Mouse (Mus musculus): Measurements from ENCODE around the gene Atg4a-ps. TPM values are rescaled to one million over a fixed set of nuclear protein-coding genes. Genes with fewer than 3 reads are reported as not detected.
"Not testable (repeated sequence)": the region's sequence is repeated elsewhere in the genome, so short reads cannot be mapped to it uniquely, and the experiment has no call there.

Atg4a-ps gene
- 0.20 TPM in 2 replicates for polyA plus RNA-seq (2016; fragmentation: Nextera tagmentation; extraction: Ambion mirVana)

GRCm38 (mm10) chr3:103645968-103646367 is at the start of gene Atg4a-ps:
TSS of gene Atg4a-ps (minus strand) at chr3:103646068.
- not testable (repeated sequence) for H3K9me3 ChIP-seq; H3K27ac ChIP-seq (replicated peaks); H3K27me3 ChIP-seq (replicated peaks; ENCODE audit: low read depth, poor library complexity, severe bottlenecking); H3K4me3 ChIP-seq; H3K4me1 ChIP-seq; H3K36me3 ChIP-seq (replicated peaks); DNase-seq (ENCODE audit: low spot score)
- WGBS: 93% methylated on average over 2 of the region's 2 CpGs

DNA sequence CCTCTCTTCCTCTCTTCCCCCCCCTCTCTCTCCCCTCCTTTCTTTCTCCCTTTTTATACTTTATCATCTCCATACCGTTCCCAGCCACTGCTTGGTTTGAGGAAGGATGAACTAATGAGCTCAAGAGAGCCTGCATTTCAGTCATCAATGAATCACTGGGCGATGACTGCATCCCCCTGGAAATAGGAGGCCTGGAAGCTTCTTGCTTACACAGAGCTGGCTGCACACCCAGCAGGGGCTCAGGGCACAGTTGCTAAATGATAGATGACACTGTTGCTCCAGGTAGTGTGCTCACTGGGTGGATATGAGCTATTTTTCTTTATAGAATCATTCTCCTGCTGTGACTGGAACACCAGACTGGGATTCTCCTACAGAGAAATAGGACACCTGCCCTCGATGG is 49.7 kb upstream of the Atg4a-ps start:
- H3K4me1 ChIP-seq: no peaks in the 10 kb centered on the region
- H3K27ac ChIP-seq (replicated peaks): no peak overlapping the region
- DNase-seq (ENCODE audit: low spot score): no peak
- H3K36me3 ChIP-seq (replicated peaks): no peaks in the 10 kb centered on the region
- no peaks in the 10 kb centered on the region for H3K27me3 ChIP-seq (replicated peaks; ENCODE audit: low read depth, poor library complexity, severe bottlenecking)
- H3K4me3 ChIP-seq: no peak overlapping the region
- H3K9me3 ChIP-seq: no peaks in the 10 kb centered on the region
- WGBS: 70% methylated on average over 3 of the region's 3 CpGs

GRCm38 (mm10) chr3:103690506-103690905 is 44.6 kb upstream of the Atg4a-ps start:
- Histone ChIP-seq H3K9me3 (no peaks in the 10 kb centered on the region), H3K36me3 (replicated peaks) (no peaks in the 10 kb centered on the region), H3K4me1 (no peaks in the 10 kb centered on the region), H3K27ac (replicated peaks) (no peak overlapping the region), H3K4me3 (no peak overlapping the region), H3K27me3 (replicated peaks; ENCODE audit: low read depth, poor library complexity, severe bottlenecking) (no peaks in the 10 kb centered on the region)
- DNase-seq (ENCODE audit: low spot score): no peak
- WGBS: 80% methylated on average over 3 of the region's 3 CpGs

DNA sequence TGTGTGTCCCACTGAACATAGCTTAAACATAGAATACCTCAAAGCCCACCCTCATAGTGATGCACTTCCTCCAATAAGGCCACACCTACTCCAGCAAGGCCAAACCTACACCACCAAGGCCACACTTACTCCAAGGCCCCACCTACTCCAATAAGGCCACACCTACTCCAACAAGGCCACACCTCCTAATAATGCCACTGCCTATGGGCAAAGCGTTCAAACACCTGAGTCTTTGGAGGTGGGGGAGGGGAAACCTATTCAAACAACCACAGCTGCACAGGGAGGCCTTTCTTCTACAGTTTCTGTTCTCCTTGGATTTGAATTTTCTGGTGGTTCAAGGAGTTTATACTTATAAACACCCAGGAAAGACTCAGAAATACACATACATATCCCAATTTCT is 43.2 kb upstream of the Atg4a-ps start:
- peaks cover 5% of the 10 kb centered on the region for H3K27me3 ChIP-seq (replicated peaks; ENCODE audit: low read depth, poor library complexity, severe bottlenecking)
- peaks cover under 1% of the 10 kb centered on the region for H3K4me1 ChIP-seq
- no peak overlapping the region for H3K27ac ChIP-seq (replicated peaks)
- H3K36me3 ChIP-seq (replicated peaks): no peaks in the 10 kb centered on the region
- no peak for DNase-seq (ENCODE audit: low spot score)
- WGBS: 73% methylated on average over 1 of the region's 1 CpGs
- no peaks in the 10 kb centered on the region for H3K9me3 ChIP-seq
- H3K4me3 ChIP-seq: no peak overlapping the region

GRCm38 (mm10) chr3:103683966-103684319 is 38.1 kb upstream of the Atg4a-ps start:
- 26% methylated on average over 5 of the region's 5 CpGs for WGBS
- no peak overlapping the region for H3K4me3 ChIP-seq
- peaks cover 25% of the 10 kb centered on the region for H3K27me3 ChIP-seq (replicated peaks; ENCODE audit: low read depth, poor library complexity, severe bottlenecking)
- no peak overlapping the region for H3K27ac ChIP-seq (replicated peaks)
- H3K9me3 ChIP-seq: no peaks in the 10 kb centered on the region
- DNase-seq (ENCODE audit: low spot score): no peak
- H3K4me1 ChIP-seq: peaks cover 22% of the 10 kb centered on the region
- no peaks in the 10 kb centered on the region for H3K36me3 ChIP-seq (replicated peaks)

- WGBS: 4% methylated on average over 21 of the region's 21 CpGs
- no peak overlapping the region for H3K27ac ChIP-seq (replicated peaks)
- no peaks in the 10 kb centered on the region for H3K36me3 ChIP-seq (replicated peaks)
- DNase-seq (ENCODE audit: low spot score): peak; percentile 14
- no peaks in the 10 kb centered on the region for H3K9me3 ChIP-seq
- H3K4me3 ChIP-seq: peak overlapping the region; percentile 40
- peaks cover 25% of the 10 kb centered on the region for H3K27me3 ChIP-seq (replicated peaks; ENCODE audit: low read depth, poor library complexity, severe bottlenecking)
- H3K4me1 ChIP-seq: peaks cover 22% of the 10 kb centered on the region
Measured at GRCm38 (mm10) chr3:103683234-103683965, 37.5 kb upstream of the Atg4a-ps start.

DNA sequence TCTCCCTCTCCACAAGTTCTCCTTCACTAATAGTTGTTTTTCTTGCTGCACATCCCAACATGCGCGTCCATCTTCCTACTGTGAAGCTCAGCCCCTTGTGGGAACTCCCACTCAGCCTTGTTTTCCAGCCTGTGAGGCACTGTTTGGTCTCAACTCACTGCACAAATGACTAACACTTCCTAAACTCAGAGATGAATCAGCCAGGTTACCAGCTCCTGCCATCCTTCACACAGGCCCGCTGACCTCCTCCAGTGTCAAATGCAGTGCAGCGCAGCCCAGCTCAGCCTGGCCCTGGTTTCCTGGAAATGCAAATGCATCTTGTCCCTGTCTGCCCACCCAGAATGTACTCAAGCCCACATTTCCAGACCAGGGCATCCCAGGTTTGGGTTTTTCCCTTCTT is 36.6 kb upstream of the Atg4a-ps start:
- 51% methylated on average over 4 of the region's 4 CpGs for whole genome bisulfite sequencing
- Histone ChIP-seq H3K36me3 (replicated peaks) (no peaks in the 10 kb centered on the region), H3K27ac (replicated peaks) (no peak overlapping the region), H3K4me1 (peaks cover 22% of the 10 kb centered on the region), H3K27me3 (replicated peaks; ENCODE audit: low read depth, poor library complexity, severe bottlenecking) (peaks cover 25% of the 10 kb centered on the region), H3K4me3 (no peak overlapping the region), H3K9me3 (no peaks in the 10 kb centered on the region)
- no peak for DNase-seq (ENCODE audit: low spot score)

DNA sequence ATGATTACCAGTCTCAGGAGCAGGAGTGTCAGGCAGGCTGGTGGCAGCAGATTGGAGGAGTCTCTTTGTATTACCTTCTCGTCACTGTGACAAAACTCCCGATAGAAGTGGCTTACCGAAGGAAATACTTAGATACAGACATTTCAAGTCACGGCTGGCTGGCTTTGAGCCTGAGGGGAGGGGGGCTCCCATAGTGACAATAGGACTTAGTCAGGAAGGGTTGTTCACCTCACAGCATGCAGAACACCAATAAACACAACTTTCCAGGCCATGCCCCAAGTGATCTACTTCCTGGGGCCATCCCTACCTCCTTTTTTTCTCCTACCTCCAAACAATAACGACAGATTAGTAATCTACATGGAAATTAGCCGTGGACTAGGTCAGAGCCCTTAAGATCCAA is 32.9 kb upstream of the Atg4a-ps start:
- DNase-seq (ENCODE audit: low spot score): no peak
- Histone ChIP-seq H3K4me1 (peaks cover 19% of the 10 kb centered on the region), H3K27me3 (replicated peaks; ENCODE audit: low read depth, poor library complexity, severe bottlenecking) (peaks cover 18% of the 10 kb centered on the region), H3K36me3 (replicated peaks) (no peaks in the 10 kb centered on the region), H3K4me3 (no peak overlapping the region), H3K9me3 (no peaks in the 10 kb centered on the region), H3K27ac (replicated peaks) (no peak overlapping the region)
- WGBS: 20% methylated on average over 6 of the region's 6 CpGs

DNA sequence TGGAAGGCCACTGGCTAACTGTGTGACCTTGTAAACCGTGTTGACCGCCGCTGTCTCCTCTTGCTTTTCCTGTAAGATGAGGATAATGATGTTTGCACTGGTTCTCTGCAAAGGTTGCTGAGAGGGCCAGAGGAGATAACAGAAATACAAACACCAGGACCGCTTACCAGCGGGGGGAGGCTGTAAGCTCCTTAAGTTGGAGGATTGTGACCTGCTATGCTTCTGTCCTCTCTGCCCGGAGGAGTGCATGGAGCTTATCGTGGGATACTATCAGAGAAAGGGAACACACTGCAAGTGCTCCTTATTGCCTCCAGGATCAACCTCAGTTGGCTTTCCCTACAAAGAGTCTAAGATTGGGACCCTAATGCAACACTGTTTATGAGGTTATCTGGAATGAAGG is 26.8 kb upstream of the Atg4a-ps start:
- no peaks in the 10 kb centered on the region for H3K36me3 ChIP-seq (replicated peaks)
- H3K4me3 ChIP-seq: no peak overlapping the region
- no peaks in the 10 kb centered on the region for H3K4me1 ChIP-seq
- 50% methylated on average over 7 of the region's 7 CpGs for WGBS
- H3K9me3 ChIP-seq: no peaks in the 10 kb centered on the region
- H3K27me3 ChIP-seq (replicated peaks; ENCODE audit: low read depth, poor library complexity, severe bottlenecking): no peaks in the 10 kb centered on the region
- H3K27ac ChIP-seq (replicated peaks): no peak overlapping the region
- DNase-seq (ENCODE audit: low spot score): no peak

DNA sequence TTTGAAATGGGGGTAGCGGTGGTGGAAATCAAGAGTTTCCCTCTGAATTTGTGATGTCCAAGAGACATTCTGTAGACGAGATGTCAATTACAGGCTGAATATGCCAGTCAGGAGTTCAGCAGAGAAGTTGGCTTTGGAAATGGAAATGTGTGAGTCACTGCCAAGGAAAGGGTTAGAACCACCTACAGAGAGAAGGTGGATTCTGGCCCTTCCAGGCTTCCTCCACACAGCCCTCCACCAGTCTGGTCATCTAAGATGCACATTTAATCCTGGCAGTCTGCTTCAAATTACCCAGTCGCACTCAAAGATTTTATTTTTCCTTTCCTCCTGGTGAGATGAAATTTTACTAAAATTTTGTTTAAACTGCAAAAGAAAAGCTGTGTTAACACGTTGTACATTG is 26.2 kb upstream of the Atg4a-ps start:
- Histone ChIP-seq H3K4me1 (no peaks in the 10 kb centered on the region), H3K4me3 (no peak overlapping the region), H3K27me3 (replicated peaks; ENCODE audit: low read depth, poor library complexity, severe bottlenecking) (no peaks in the 10 kb centered on the region), H3K27ac (replicated peaks) (no peak overlapping the region), H3K9me3 (no peaks in the 10 kb centered on the region), H3K36me3 (replicated peaks) (no peaks in the 10 kb centered on the region)
- WGBS: 83% methylated on average over 4 of the region's 4 CpGs
- DNase-seq (ENCODE audit: low spot score): no peak

- Histone ChIP-seq H3K27me3 (replicated peaks; ENCODE audit: low read depth, poor library complexity, severe bottlenecking) (no peaks in the 10 kb centered on the region), H3K36me3 (replicated peaks) (no peaks in the 10 kb centered on the region), H3K4me3 (no peak overlapping the region), H3K4me1 (no peaks in the 10 kb centered on the region), H3K9me3 (no peaks in the 10 kb centered on the region), H3K27ac (replicated peaks) (no peak overlapping the region)
- 93% methylated on average over 3 of the region's 3 CpGs for WGBS
- DNase-seq (ENCODE audit: low spot score): no peak
Measured at GRCm38 (mm10) chr3:103663385-103663784, 17.5 kb upstream of the Atg4a-ps start.

DNA sequence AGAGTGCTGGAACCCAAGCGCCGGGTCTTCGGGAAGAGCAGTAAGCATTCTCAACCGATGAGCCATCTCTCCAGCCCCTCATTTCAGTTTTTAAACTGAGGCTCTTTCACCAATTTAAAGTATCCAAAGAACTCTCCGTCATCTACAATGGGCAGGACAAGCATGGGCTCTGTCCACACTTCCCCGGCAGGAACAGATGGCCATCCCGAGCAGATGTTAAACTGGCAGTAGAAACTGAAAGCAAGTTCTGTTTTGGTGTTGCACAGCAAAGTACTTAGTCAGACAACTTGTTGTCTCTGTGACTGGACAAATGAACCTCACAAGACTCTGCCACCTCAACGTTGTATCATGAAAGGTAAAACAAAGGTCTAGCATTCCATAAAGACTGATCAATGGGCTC is 15.8 kb upstream of the Atg4a-ps start:
- WGBS: 90% methylated on average over 8 of the region's 8 CpGs
- no peaks in the 10 kb centered on the region for H3K9me3 ChIP-seq
- no peaks in the 10 kb centered on the region for H3K36me3 ChIP-seq (replicated peaks)
- no peak for DNase-seq (ENCODE audit: low spot score)
- H3K27ac ChIP-seq (replicated peaks): no peak overlapping the region
- peaks cover 8% of the 10 kb centered on the region; the same call in 1 of the 2 replicates for H3K4me1 ChIP-seq
- H3K4me3 ChIP-seq: no peak overlapping the region
- no peaks in the 10 kb centered on the region for H3K27me3 ChIP-seq (replicated peaks; ENCODE audit: low read depth, poor library complexity, severe bottlenecking)

- Histone ChIP-seq H3K4me1 (peaks cover 8% of the 10 kb centered on the region; the same call in 1 of the 2 replicates), H3K4me3 (no peak overlapping the region), H3K27ac (replicated peaks) (no peak overlapping the region), H3K36me3 (replicated peaks) (no peaks in the 10 kb centered on the region), H3K27me3 (replicated peaks; ENCODE audit: low read depth, poor library complexity, severe bottlenecking) (no peaks in the 10 kb centered on the region), H3K9me3 (no peaks in the 10 kb centered on the region)
- no peak for DNase-seq (ENCODE audit: low spot score)
- 84% methylated on average over 2 of the region's 2 CpGs for WGBS
Measured at GRCm38 (mm10) chr3:103660012-103660411, 14.1 kb upstream of the Atg4a-ps start.
